Mouse (Mus musculus): ENCODE data around the gene Kmt2c. TPM values are rescaled to one million over a fixed set of nuclear protein-coding genes. Genes with fewer than 3 reads are reported as not detected.

The Kmt2c gene
- total and polyA plus RNA-seq, 3 experiments = 6.7 to 14.6 (median 12.7) TPM

DNA sequence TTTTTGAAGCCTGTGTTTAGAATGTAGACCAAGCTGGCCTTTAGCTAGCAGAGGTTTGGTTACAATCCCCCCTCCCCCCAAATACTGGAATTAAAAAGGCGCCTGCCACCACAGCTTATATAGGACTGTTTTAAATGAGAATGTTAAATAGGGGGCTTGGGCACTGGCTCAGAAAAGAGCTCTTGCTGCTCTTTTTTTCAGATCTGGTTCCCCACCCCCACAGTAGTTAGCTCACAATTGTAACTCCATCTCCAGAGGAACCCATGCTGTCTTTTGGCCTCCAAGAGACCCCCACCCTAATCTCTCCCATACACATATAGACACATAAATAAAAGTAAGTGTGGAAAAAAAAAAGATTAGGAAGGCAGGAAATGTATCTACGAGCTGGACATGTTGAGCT lies 37.9 kb upstream of the Kmt2c start:
- Histone ChIP-seq H3K4me1 (ENCODE audit: control insufficient read depth in 1 of 2, insufficient read depth in 2 of 2) (no peaks in the 10 kb centered on the region), H3K4me2 (ENCODE audit: insufficient read depth, low read depth, poor library complexity, severe bottlenecking) (no peak overlapping the region), H3K4me3 (replicated peaks in 1 of 3; ENCODE audit: low read depth in 2 of 3, low read length in 2 of 3, poor library complexity in 1 of 3) (no peak overlapping the region), H3K27ac (ENCODE audit: insufficient read depth, low read depth) (no peak overlapping the region), H3K36me3 (replicated peaks in 1 of 2; ENCODE audit: control insufficient read depth in 1 of 2, insufficient read depth in 1 of 2, low read length in 1 of 2) (no peaks in the 10 kb centered on the region), H3K9me3 (replicated peaks; ENCODE audit: low read length) (peaks cover 22% of the 10 kb centered on the region), H3K27me3 (replicated peaks) (no peaks in the 10 kb centered on the region), H3K9ac (ENCODE audit: insufficient read depth, low read depth) (no peak overlapping the region), H3K79me2 (replicated peaks; ENCODE audit: control insufficient read depth, extremely low read depth, insufficient read depth, poor library complexity, severe bottlenecking) (no peaks in the 10 kb centered on the region)
- TF ChIP-seq SIN3A (IDR thresholded peaks at IDR 0.05; ENCODE audit: low read length) (no peak), JUN (IDR thresholded peaks at IDR 0.05; ENCODE audit: insufficient read depth, low read depth, low read length) (no peak), MEF2A (IDR thresholded peaks at IDR 0.05; ENCODE audit: borderline replicate concordance, low read depth, low read length) (no peak), USF2 (conservative IDR thresholded peaks at IDR 0.05; ENCODE audit: low read depth, low read length) (no peak), BHLHE40 (IDR thresholded peaks at IDR 0.05; ENCODE audit: low read depth, low read length) (no peak), CTCF (conservative IDR thresholded peaks at IDR 0.05 in 1 of 2, IDR thresholded peaks at IDR 0.05 in 1 of 2; ENCODE audit: low read depth in 2 of 2, low read length in 2 of 2) (no peak), RAD21 (IDR thresholded peaks at IDR 0.05; ENCODE audit: low read depth, low read length) (no peak), MYC (IDR thresholded peaks at IDR 0.05; ENCODE audit: low read depth, low read length) (no peak), MAZ (IDR thresholded peaks at IDR 0.05; ENCODE audit: low read depth, low read length) (no peak), NELFE (IDR thresholded peaks at IDR 0.05; ENCODE audit: low read depth, low read length) (no peak), TBP (conservative IDR thresholded peaks at IDR 0.05; ENCODE audit: low read depth, low read length) (no peak), ZNF384 (IDR thresholded peaks at IDR 0.05; ENCODE audit: low read depth, low read length) (no peak), ZKSCAN1 (IDR thresholded peaks at IDR 0.05; ENCODE audit: borderline replicate concordance, low read depth, low read length) (no peak)
- no peak for DNase-seq (ENCODE audit: extremely low read depth)
- in situ Hi-C loops (cut with MboI; ENCODE audit: low pct_ligation_motif_present, low pct_unique_long_range_greater_than_20kb, low sequenced_read_pairs) = no loop called here
- dilution Hi-C loops (cut with MboI; ENCODE audit: extremely low pct_ligation_motif_present, extremely low pct_unique_long_range_greater_than_20kb, low sequenced_read_pairs) = no loop called here

DNA sequence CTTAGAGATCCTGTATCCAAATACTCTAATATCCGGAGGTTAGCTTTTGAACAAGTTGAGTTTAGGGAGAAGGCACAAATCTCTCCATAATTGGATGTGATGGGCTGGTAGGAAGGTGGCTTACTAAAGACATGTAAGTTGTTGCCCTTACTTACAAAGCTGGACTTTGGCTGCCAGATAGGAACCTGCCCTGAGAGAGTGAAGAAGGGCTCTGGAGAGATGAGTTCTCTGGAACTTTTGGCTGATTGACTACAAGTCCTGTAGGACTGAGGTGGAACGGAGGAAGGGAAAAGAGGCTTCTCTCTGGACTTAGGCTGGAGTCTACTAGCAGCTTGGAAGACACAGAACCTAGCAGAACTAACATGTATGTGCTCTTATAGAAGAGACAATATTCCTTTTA lies 37.0 kb upstream of the Kmt2c start:
- Histone ChIP-seq H3K79me2 (replicated peaks; ENCODE audit: control insufficient read depth, extremely low read depth, insufficient read depth, poor library complexity, severe bottlenecking) (no peaks in the 10 kb centered on the region), H3K27ac (ENCODE audit: insufficient read depth, low read depth) (no peak overlapping the region), H3K4me1 (ENCODE audit: control insufficient read depth in 1 of 2, insufficient read depth in 2 of 2) (no peaks in the 10 kb centered on the region), H3K9me3 (replicated peaks; ENCODE audit: low read length) (peaks cover 22% of the 10 kb centered on the region), H3K4me3 (replicated peaks in 1 of 3; ENCODE audit: low read depth in 2 of 3, low read length in 2 of 3, poor library complexity in 1 of 3) (no peak overlapping the region), H3K9ac (ENCODE audit: insufficient read depth, low read depth) (no peak overlapping the region), H3K36me3 (replicated peaks in 1 of 2; ENCODE audit: control insufficient read depth in 1 of 2, insufficient read depth in 1 of 2, low read length in 1 of 2) (no peaks in the 10 kb centered on the region), H3K27me3 (replicated peaks) (no peaks in the 10 kb centered on the region), H3K4me2 (ENCODE audit: insufficient read depth, low read depth, poor library complexity, severe bottlenecking) (no peak overlapping the region)
- in situ Hi-C loops (cut with MboI; ENCODE audit: low pct_ligation_motif_present, low pct_unique_long_range_greater_than_20kb, low sequenced_read_pairs) (no loop called here), dilution Hi-C loops (cut with MboI; ENCODE audit: extremely low pct_ligation_motif_present, extremely low pct_unique_long_range_greater_than_20kb, low sequenced_read_pairs) (no loop called here)
- TF ChIP-seq UBTF (IDR thresholded peaks at IDR 0.05; ENCODE audit: low read depth, low read length) (no peak), RCOR1 (conservative IDR thresholded peaks at IDR 0.05; ENCODE audit: low read depth, low read length) (no peak), HCFC1 (IDR thresholded peaks at IDR 0.05; ENCODE audit: low read depth, low read length) (no peak), PAX5 (IDR thresholded peaks at IDR 0.05; ENCODE audit: low read length) (no peak), ZNF384 (IDR thresholded peaks at IDR 0.05; ENCODE audit: low read depth, low read length) (no peak)
- DNase-seq (ENCODE audit: extremely low read depth) = no peak
